Mouse (Mus musculus) thymus, postnatal 25 days (tissue): ENCODE results near the gene Cdcp2.

Source experiments
- DNase-seq: peaks from one replicate; pipeline ENCODE4 v3.0.0; 2022

Cdcp2 gene

DNA sequence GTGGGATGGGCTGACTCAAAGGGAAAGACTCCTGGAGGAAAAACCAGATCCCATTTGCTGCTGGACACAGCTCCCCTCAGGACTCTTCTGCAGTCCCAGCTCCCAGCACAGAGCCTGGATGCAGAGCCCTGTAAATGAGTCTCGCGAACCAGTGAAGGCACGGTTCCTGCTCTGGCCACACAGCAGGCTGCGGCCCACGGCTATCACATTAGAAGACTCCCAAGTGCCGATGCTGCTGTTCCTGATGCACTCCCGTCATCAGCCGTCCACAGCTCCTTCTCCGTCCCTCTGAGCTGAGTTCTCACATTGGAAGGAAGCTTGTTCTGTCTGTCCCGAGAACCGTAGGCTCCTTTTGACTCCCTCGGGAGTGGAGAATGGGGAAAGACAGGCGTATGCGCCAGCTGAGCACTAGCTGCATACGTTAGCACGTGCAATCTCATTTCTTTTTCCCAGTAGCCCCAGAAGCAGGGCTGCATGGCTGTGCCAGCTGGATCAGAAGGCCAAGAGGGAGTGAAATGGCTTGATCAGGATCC is at the start of gene Cdcp2:
Cdcp2 (plus strand) TSS at position 51 of the 533 bp plus-strand sequence.
- DNase-seq = no peak

DNA sequence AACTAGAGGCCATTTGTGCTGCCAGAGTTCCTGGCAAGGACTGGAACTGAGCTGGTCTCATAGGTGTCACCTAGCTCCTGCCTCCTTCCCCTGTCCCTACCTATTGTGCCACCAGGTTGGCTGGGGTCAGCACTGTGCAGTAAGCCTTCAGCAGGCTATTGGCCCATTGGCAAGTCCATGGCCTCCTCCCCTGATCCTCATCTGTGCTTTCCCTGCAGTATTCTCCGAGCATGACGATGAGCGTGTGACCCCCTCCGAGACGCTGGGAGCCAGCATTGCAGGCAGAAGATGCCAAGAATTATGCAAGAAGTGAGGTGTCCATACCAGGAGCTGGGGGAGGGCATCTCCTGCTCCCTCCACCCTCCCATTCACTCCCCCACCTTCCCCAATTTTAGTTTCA is 48.9 kb upstream of the Cdcp2 start:
- no peak for DNase-seq

DNA sequence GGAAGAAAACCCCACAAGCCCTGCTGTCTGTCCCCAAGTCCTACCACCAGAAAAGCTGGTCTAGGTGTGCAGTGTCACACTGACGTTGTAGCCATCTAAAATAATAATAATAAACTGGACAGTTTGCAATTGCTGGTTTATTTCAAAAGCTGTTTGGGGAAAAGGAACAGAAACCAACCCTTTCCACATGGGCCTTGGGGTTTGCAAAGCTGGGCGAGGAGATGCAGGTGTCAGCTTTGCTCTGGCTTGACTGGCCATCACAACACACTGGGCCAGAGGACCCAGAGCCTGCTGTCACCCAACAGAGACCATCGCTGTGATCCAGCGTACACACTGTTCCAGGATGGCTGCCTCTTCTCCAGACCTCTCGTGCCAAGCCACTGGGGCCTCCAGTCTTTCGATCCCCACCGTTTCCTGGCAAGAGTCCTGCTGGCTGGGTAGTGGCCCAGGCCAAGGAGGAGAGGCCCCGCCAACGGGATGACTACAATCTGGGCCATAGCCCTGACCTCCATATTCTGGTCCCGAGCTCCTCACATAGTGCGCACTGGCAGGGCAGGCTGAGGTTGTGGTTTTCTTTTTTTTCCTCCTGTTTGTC is 48.0 kb upstream of the Cdcp2 start:
- no peak for DNase-seq

DNA sequence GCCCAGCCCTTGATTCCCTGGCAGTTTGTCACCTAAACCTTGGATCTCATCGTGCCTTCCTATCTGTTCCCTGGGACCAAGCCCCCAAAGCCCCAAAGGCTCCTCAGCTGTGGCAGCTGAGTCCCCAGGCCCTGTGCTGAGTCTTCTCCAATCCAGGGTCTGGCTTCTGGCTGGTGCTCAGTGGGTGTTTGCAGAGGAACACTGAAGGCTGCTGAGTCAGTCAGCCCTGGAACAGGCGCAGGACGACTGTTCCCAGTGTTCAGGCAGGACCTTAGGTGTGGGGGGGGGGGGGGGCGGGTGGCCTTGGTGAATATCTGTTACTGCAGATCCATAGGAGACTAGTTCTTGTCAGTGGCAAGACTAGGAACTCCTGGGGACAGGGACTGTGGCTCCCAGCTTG is 44.8 kb upstream of the Cdcp2 start:
- no peak for DNase-seq

DNA sequence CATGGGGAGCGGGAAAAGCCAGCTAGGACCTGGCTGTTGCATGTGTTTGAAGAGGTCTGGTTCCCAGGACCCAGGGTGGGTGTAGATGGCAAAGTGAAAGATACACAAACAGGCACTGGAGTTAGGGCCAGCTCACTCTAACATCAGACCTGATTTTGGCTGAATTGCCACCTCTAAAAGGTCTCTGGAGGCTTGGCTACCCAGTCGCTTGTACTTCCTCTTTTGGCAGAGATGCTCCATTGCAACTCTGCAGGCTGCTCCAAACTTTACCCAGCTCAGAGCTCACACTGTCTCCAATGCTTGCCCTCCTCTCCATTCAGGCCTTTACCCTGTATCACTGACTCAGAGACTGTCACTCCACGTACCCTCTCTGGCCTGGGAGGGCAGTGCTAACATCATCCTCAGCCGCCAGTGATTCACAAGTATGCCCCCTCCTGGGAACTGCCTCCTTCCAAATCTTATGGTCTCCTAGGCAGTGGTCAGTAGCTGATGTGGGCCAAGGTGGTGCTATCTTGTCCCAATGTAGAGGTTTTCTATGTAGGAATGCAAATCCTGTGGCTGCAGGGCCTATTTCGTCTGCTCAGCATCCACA is 43.6 kb upstream of the Cdcp2 start:
- no peak for DNase-seq

DNA sequence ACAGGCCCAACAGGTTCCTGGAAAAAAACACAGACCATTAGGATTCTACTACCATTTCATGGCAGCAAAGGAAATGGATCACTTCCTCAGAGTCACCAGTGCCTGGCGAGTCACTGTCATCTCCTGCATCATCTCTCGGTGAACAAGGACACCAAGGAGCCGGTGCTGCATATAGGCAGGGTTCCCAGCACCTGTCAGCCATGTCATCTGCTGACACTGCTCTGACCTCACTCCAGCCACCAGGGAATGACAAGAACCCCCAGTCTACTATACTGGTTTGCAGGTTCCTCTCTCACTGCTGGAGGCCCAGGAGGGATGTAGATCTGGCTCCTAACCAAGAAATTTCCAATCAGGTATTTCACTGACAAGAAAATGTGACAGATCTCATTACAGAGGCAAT is 40.6 kb upstream of the Cdcp2 start:
- no peak for DNase-seq

DNA sequence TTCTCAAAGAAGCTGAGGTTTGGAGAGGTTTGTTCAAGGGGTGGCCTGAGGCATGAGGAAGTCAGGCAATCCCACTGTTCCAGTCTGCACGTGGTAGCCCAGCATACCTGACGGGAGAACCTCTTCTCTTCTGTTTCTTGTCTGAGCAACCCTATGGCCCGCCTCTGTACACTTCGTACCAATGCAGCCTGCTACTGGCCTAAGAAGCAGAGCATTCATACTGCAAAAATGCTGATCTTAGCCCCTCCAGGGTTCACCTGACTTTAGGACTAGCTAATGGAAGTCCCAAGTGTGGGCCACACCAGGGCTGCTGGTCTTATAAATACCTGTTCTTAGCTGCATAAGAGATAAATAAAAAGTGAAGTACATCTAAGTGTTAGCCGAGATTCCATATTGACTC is 38.3 kb upstream of the Cdcp2 start:
- DNase-seq = no peak

DNA sequence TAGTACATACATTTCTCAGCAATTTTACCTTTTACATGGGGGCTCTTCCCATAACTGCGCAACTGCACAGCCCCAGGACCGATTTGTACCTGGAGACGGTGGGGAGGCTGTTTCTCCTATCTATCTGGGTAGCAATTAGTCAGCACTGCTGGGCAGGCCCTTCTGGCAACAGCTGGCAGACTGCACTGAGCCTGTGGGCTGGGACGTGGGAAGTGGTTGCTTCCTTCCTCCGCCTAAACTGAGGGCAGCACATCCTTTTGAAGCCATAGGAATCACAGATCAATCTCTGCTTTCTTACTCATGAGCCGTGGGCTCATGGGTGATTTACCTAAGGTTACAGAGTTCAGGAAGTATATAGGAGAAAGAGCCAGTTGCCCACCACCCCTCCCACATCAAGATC is 37.9 kb upstream of the Cdcp2 start:
- DNase-seq = no peak

DNA sequence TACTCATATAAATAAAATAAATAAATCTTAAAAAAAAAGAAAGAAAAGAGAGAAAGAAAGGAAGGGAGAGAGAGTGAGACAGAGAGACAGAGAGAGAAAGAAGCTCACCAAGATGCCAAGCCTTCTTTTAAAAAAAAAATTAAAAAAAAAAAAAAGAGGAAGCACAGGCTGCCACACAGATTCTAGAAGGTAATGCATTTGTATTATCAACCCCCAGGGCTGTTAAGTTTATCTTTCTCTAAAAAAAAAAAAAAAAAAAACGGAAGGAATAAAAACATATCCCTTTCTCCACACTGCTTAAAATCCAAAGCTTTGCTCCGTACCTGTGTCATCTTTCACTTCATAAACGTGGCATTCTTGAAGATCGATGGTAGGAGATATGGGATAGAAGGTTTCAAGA is 35.1 kb upstream of the Cdcp2 start:
- no peak for DNase-seq

DNA sequence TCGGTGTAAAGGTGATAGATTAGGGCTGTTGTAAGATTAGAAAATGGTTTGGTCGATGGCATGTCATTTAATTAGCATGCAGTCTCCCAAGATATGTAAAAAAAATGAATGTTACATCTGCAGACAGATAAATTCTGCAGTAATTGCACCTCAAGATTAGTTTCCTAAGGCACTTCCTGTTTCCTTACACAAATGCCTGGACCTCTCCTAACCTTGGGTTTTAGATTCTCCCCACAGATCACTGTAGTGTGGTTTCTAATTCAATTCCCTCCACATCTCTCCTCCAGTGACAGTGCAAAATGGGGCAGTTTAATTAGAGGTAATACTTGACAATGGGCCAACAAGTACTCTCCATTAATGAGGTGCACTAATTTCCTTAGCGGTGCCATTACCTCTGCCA is 33.5 kb upstream of the Cdcp2 start:
- no peak for DNase-seq

DNA sequence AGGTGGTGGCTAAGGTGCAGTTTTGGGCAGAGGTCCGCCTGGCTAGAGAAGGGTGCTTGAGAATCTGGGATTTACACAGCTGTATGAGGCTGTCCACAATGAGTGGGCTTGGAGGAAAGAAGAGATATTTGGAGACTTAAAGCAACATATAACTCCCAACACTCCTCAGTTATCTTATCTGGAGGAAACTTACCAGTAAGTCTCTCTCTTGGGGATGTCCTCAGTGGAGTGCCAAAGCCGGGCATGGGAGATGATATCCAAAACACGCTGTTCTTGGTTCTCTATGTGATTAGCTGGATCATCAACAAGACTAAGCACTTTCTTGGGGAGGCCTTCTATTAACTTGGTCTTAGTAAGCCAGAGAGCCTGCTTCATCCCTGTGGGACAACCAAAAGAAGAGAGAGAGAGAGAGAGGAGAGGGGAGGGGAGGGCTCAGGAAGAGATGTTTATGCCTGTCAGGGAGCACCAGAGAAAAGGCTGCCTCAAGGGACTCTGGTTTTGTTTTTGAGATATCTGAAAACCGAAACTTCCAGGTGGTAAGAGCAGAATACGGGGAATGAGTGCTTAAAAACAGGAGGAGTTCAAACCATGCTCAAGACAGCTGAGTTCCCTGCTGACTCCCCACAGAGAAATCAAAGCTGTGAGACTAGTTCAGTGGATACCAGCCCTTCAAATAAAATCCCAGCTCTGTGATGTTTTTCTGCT is 32.1 kb upstream of the Cdcp2 start:
- DNase-seq = no peak

DNA sequence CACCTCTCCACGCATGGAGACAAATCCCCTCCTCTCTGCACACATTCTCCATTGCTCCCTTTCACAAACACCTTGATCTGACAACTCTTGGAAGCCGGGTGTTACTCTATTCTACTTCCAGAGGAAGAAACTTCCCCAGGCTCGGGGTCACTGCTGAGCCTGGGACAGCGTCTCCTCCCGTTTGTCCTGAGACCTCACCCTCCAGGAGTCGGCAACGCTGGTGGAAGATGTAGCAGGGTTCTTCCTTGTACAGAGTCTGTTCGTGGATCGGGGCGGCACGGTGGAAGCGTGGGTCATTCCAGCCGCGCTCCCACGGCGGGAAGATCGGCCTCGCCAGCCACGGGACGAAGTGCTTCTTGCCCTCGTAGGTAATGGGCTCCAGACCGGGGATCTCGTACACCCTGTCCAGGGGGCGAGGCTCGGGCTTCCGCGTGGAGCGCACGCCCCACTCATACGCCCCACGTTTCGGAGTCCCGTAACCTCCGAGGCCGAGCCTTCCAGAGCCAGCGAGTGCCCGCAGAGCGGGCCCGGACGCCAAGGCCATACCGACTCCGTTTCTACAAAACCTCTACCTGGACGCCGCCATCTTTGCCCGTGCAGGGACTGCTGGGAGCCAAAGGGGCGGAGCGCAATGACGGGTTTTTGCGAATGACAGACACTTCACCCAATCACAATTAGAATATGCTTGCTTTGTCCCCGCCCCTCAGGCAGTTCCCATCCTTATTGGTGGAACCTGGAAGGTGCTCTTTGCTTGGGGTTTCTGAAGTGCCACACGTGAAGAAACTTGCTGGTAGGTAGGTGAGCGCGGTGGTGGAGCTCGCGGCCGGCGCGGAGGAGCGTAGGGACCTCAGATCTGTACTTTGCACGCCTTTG is 30.2 kb upstream of the Cdcp2 start, which contains the start of the genes Mrpl37 and Cyb5rl:
Mrpl37 (minus strand) TSS at position 617 of the 873 bp plus-strand sequence.
Cyb5rl (plus strand) TSS at position 737 of the 873 bp plus-strand sequence.
- peak; percentile 98 for DNase-seq

DNA sequence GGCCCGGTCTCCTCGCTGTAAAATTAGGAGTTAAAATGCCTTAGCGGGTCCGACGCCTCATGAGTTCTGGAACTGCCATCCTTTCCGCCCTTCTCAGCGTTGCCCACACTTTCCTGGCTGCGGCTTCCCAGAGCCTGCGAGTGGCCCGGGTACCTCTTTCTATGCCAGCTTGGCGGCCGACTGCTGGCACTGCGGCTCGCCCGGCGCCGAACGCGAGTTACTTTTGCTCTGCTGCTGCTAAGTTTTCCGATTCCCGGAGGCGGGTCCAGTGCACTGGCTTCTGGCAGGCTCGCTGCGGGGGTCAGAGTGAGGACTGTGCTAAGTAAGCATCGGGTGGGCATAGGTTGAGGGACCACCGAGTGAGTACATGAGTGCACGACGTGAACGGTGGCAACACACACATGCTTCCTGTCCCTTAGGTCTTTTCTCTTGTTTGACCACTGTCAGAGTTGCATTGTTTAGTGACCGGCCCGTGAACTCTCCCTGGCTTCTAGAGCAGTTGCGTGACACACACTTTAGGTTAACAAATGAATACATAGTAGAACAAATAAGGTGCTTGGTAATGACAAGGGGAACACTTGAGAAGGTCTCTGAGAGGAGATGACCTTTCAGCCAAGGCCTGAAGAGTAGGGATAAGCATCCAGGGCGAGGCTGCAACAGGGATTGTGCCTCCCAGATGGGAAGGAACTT is 29.4 kb upstream of the Cdcp2 start:
- DNase-seq = no peak

DNA sequence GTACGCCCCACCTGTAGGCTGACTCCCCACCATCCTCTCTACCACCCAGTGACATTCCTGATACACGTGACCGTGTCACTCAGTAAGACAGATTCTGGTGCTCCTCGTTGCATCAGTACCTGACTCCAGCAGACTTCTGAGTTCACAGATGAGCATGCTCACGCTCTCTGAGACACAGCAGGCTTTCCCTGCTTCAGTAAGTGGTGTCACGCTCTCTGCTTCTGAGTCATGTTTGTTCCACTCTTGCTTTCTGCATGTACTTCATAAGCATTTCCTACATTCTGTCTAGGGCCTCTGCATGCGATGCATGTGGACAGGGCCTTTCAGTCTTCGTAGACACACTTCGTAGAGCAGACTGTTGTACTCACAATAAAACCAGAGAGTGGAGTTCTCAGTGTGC is 24.3 kb upstream of the Cdcp2 start:
- no peak for DNase-seq

DNA sequence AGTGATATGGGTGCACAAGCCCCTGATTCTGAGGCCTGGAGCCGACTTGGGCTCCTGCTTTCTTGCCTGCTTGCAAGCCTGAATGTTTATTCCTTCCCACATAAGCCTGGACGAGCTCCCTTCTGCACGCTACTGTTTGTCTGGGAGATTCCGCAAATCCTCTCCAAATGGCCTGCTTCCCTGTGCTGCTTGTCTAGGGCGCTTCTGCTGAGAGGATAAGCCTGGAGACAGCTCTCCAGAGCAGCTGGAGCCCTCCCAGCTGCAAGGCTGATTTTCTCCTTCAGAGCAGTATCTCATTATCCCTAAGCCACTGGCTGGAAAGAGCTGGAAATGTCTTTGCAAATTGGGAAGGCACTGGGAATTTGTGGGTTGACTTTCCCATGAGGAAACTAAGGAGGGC is 21.2 kb upstream of the Cdcp2 start:
- no peak for DNase-seq

DNA sequence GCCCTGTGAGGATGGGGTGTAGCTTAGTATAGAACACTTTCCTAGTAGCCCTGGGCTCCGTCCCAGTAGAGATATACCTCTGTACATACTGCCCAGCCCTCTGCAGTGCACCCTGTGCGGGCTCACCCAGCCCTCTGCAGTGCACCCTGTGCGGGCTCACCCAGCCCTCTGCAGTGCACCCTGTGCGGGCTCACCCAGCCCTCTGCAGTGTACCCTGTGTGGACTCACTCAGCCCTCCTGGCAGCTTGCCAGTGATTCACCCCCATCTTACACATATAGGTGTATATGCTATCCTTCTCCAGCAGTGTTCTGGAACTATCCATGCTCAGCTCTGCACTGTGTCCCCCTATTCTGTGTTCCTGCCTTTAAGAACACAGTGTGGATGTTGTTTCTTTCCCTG is 17.8 kb upstream of the Cdcp2 start:
- DNase-seq = no peak

DNA sequence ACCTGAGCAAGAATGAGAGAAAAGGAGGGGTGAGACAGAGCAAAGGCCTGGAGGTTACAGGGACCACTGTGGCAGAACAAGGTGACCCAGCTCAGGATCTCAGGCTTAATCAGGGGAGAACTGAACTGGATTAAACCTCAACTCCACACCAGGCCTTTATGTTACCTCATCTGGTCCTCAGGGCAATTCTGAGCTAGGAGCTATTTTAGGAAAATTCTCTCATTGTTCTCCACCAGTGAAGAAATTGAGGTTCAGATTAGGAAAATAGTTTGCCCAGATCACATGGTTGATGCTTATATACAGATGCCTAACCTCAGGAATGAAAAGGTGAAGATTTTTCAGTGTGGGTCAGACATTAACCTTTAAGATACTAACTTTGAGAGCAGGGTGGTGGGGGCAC is 17.0 kb upstream of the Cdcp2 start:
- no peak for DNase-seq

DNA sequence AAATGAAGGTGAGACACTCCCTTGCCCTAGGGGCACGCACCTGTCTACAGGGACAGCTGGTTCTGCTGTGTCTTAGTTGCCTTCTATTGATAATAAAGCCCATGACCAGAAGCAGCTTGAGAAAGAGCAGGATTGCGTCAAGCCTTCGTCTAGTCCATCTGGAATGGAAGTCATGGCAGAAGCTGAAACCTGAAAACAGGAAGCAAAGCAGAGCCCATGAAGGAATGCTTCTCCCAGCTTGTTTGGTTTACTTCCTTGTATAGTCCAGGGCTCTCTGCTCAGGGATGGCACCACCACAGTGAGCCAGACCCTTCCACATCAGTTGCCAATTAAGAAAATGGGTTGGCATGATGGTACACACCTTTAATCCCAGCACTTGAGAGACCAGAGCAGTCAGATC is 14.5 kb upstream of the Cdcp2 start:
- no peak for DNase-seq

DNA sequence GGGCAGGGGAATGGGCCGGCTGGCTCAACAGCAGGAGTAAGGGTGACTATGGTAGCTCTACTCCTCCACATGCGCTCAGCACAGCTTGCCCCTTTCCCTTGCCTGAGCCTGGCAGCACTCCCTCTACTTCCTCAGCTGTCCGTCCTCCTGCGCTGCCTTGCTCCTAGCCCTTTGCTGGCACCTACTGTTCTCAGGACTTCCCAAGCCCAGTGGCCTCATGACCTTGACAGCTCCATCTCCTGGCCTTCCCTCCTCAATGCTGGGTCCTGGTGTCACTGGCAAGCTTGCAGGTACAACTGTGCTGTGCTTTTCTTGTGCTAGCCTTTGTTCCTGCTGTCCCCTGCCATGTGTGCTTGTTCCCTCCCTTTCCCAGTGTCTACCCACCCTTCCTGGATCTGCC is 13.6 kb upstream of the Cdcp2 start:
- no peak for DNase-seq

DNA sequence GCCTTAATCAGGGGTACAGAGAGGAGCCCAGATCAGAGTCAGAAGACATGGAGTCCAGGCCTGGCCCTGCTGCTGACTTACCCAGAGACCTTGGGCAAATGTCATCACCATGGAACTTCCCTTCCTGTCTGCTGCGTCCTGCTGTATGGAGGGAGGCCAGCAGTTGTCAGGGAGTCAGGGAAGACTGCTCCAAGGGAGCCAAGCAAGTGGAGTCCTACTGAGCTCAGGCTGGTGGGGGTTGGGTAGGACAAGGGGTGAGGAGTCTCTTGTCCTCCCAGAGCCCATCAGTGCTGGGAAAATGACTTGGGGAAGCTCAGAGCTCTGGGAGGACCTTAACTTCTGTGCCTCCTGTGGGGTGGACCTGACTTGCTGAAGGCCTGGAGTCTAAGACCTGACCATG is 12.3 kb upstream of the Cdcp2 start:
- DNase-seq = no peak

DNA sequence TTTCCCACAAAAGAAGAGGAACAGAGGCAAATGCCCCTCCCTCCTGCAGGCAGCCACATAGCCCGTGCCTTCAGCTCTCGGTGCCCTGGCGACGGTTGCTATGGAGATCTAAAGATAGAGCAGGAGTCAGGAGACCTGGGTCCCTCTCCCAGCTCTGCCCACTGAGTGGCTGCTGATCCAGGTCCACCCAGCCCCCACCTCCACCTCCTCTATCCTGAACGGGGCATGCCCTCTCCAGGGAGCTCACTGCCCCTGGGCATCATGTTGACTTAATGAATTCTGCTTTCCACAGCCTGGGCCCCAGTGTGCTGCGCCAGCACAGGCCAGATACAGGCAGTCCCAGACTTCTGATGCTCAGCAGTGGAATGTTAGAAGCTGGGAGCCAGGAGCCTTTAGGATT is 11.8 kb upstream of the Cdcp2 start:
- DNase-seq = no peak

DNA sequence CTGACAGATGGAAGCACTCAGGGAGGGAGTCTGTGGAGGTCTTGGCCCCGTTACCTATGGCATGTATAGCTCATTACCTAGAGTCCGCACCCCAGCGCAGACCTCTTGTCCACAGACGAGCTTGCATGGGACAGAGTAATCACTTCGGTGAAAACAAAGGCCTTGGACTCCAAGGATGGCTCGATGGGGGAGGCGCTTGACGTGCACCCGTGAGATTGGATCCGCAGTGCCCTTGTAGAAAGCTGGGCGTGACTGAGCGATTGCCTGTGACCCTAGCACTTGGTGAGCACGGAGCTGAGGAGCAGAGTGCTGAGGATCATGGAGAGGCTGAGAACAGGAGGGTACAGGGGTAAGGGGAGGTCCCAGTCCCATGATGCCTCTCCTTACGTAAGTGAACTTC is 5.0 kb upstream of the Cdcp2 start:
- DNase-seq = no peak
